Mouse (Mus musculus): Measurements from ENCODE around the gene Adgrg4.

Gene Adgrg4

GRCm38 (mm10) chrX:56869863-56870262 lies at the start of gene Adgrg4:
Gene Adgrg4 (plus strand): TSS chrX:56870163.
- no peak for DNase-seq (ENCODE audit: low read depth)

GRCm38 (mm10) chrX:56821765-56822603 lies 48.0 kb upstream of the Adgrg4 start, which contains the start of gene Map7d3:
Gene Map7d3 (minus strand): TSS chrX:56822326.
- DNase-seq (ENCODE audit: low read depth): peak; percentile 8

GRCm38 (mm10) chrX:56827492-56827891 lies 42.5 kb upstream of the Adgrg4 start:
- no peak for DNase-seq (ENCODE audit: low read depth)

GRCm38 (mm10) chrX:56835842-56836241 lies 34.1 kb upstream of the Adgrg4 start:
- no peak for DNase-seq (ENCODE audit: low read depth)

GRCm38 (mm10) chrX:56839369-56839768 lies 30.6 kb upstream of the Adgrg4 start:
- peak; percentile 19 for DNase-seq (ENCODE audit: low read depth)

- no peak for DNase-seq (ENCODE audit: low read depth)
Measured at GRCm38 (mm10) chrX:56841255-56841654, 28.7 kb upstream of the Adgrg4 start.

GRCm38 (mm10) chrX:57012891-57013290 lies 142.9 kb downstream of the Adgrg4 start:
- DNase-seq (ENCODE audit: low read depth): no peak

GRCm38 (mm10) chrX:57042774-57043173 lies 172.8 kb downstream of the Adgrg4 start, which contains the start of gene Brs3:
Gene Brs3 (plus strand): TSS chrX:57043074.
- DNase-seq (ENCODE audit: low read depth): no peak

GRCm38 (mm10) chrX:57043869-57044268 lies 173.9 kb downstream of the Adgrg4 start:
- DNase-seq (ENCODE audit: low read depth): no peak
